Mouse (Mus musculus) midbrain, embryonic 12.5 days (tissue): ENCODE measurements at regions not wholly inside any gene's neighbourhood (a gene's known extent, or its start where the extent isn't known, plus 50 kb on each side); places are given as distances from the start of the nearest gene placed in this dataset.

ENCODE experiments used
- ATAC-seq: fragments of 200-750 bp; cut with Nextera tagmentation; 2 replicates; pipeline ENCODE4 v1.8.0; 2017; ENCODE audit warnings: low read depth, moderate TSS enrichment, moderate library complexity; ENCODE audit not compliant: low FRiP score
- H3K27ac ChIP-seq: fragments of 300-500 bp; sonication (generic); replicated peaks from 2 replicates; pipeline ENCODE4 v1.5.1; 2016; ENCODE audit warnings: mild to moderate bottlenecking
- H3K27me3 ChIP-seq: fragments of 300-500 bp; sonication (generic); 2 replicates; pipeline ENCODE4 v1.6.1; 2016; ENCODE audit warnings: mild to moderate bottlenecking
- H3K36me3 ChIP-seq: fragments of 300-500 bp; sonication (generic); 2 replicates; pipeline ENCODE4 v1.6.1; 2016
- H3K4me1 ChIP-seq: fragments of 300-500 bp; sonication (generic); 2 replicates; pipeline ENCODE4 v1.6.1; 2016
- H3K4me2 ChIP-seq: fragments of 300-500 bp; sonication (generic); replicated peaks from 2 replicates; pipeline ENCODE4 v1.6.1; 2016; ENCODE audit warnings: mild to moderate bottlenecking, moderate library complexity
- H3K4me3 ChIP-seq: fragments of 300-500 bp; sonication (generic); 2 replicates; pipeline ENCODE4 v1.5.1; 2016; ENCODE audit warnings: mild to moderate bottlenecking
- H3K9ac ChIP-seq: fragments of 300-500 bp; sonication (generic); replicated peaks from 2 replicates; pipeline ENCODE4 v1.6.1; 2016; ENCODE audit warnings: mild to moderate bottlenecking, moderate library complexity
- H3K9me3 ChIP-seq: fragments of 300-500 bp; sonication (generic); 2 replicates; pipeline ENCODE4 v1.6.1; 2016; ENCODE audit warnings: mild to moderate bottlenecking
- WGBS: fragments of 180-500 bp; shearing (Covaris S2); methylation state at CpG from one replicate; pipeline ENCODE4 v1.1.7; 2016; 5-methylcytosine and 5-hydroxymethylcytosine counted together

GRCm38 (mm10) chr14:25064190-25064947, 394.6 kb upstream of the Zmiz1 start:
- peaks cover 51% of the 10 kb centered on the region for H3K4me1 ChIP-seq
- WGBS = 50% methylated on average over 8 of the region's 8 CpGs
- 0 out of 2 replicates have a peak overlapping the region, but pooled peaks have one; percentile 0 for H3K9ac ChIP-seq

DNA sequence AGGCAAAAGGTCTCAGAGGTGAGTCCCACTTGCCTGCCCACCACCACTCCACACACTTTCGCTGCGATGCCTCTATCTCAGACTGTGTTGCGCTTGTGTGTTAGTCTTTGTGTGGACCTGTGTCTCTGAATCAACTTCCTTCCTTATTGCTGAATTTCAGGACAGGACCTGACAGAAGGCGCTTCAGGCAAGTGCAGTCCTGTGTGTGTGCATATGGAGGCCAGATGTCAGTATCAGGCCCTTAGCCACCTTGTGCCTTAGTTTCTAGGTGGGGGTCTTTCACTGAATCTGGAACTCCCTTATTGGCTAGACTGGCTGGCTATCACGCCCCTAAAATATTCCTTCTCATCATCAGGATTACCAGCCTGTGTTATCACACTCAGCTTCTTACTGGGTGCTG, 391.6 kb upstream of the Zmiz1 start:
- Histone ChIP-seq H3K4me1 (peaks cover 48% of the 10 kb centered on the region), H3K9me3 (no peaks in the 10 kb centered on the region), H3K27me3 (peaks cover 31% of the 10 kb centered on the region), H3K27ac (no peak overlapping the region), H3K36me3 (no peaks in the 10 kb centered on the region), H3K9ac (no peak overlapping the region), H3K4me2 (no peak overlapping the region), H3K4me3 (no peak overlapping the region)
- no peak for ATAC-seq
- WGBS = 90% methylated on average over 5 of the region's 5 CpGs

More at GRCm38 (mm10) chr14:25064190-25064947, 394.6 kb upstream of the Zmiz1 start:
- H3K27me3 ChIP-seq = peaks cover 26% of the 10 kb centered on the region
- no peaks in the 10 kb centered on the region for H3K36me3 ChIP-seq
- H3K9me3 ChIP-seq = no peaks in the 10 kb centered on the region
- no peak overlapping the region for H3K4me2 ChIP-seq
- H3K27ac ChIP-seq = no peak overlapping the region
- no peak overlapping the region for H3K4me3 ChIP-seq
- ATAC-seq = no peak

GRCm38 (mm10) chr14:25068430-25068829, 390.6 kb upstream of the Zmiz1 start:
- whole genome bisulfite sequencing = 56% methylated on average over 8 of the region's 8 CpGs
- H3K36me3 ChIP-seq = no peaks in the 10 kb centered on the region
- no peak for ATAC-seq
- 0 out of 2 replicates have a peak overlapping the region, but pooled peaks have one; percentile 6 for H3K27ac ChIP-seq
- H3K4me1 ChIP-seq = peaks cover 50% of the 10 kb centered on the region
- no peaks in the 10 kb centered on the region for H3K9me3 ChIP-seq
- no peak overlapping the region for H3K4me2 ChIP-seq
- H3K27me3 ChIP-seq = peaks cover 30% of the 10 kb centered on the region
- no peak overlapping the region for H3K9ac ChIP-seq
- no peak overlapping the region for H3K4me3 ChIP-seq

DNA sequence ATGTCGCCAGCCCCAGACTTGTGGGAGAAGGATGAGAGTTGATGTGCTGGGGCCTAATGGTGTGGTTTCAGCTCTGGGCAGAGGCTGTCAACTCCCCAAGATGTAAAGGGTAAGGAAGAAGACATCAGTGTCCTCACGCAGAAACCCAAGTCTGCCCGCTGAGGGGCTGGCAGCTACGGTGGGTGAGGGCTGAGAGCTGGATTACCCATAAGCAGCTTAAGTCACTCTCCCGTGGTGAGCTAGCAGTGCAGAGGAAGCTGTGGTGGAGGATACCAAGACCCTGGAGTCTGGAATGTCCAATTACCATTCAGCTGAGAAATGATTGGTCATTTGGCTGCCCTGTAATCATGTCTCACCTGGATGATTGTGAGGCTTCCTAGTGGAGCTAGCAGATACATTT, 385.8 kb upstream of the Zmiz1 start:
- H3K27me3 ChIP-seq = peaks cover 10% of the 10 kb centered on the region; the same call in 1 of the 2 replicates
- peaks cover 24% of the 10 kb centered on the region for H3K4me1 ChIP-seq
- no peak overlapping the region for H3K9ac ChIP-seq
- H3K36me3 ChIP-seq = no peaks in the 10 kb centered on the region
- H3K9me3 ChIP-seq = no peaks in the 10 kb centered on the region
- 0 out of 2 replicates have a peak overlapping the region, but pooled peaks have one; percentile 11 for H3K27ac ChIP-seq
- no peak overlapping the region for H3K4me2 ChIP-seq
- ATAC-seq = no peak
- 17% methylated on average over 5 of the region's 5 CpGs for WGBS
- no peak overlapping the region for H3K4me3 ChIP-seq

DNA sequence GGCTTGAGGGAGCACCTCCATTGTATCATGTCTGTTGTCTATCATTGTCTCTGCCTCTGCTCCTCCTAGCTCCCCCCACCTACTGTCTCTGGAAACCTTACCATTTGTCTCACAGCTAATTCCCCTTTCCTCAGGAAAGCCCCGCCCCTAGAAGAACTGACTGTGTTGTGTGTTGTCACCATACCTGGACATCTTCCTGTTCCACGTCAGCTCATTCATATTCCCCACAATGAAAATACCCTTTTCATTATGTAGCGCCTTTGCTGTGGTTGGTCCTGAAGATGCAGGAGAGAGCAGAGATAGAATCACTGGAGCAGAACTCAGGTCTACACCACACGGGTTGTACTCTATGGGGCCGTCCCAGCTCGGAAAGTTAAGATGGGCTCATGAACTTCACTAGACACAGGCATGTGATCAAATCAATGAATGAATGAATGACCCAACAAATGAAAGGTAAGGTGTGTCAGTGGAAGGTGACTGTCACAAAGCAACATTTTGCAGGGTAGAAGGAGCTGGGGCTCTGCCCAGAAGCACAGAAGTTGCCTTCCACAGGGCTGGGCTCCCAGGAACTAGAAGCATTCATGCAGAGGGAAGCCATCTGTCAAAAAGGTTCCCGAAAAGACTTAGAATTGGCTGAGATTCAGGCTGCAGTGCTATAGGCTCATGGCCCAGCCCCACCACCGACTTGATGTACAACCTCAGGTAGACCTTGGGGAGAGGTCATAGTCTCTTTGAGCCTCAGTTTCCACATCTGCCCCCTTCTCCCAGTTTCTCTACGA, 384.8 kb upstream of the Zmiz1 start:
- Histone ChIP-seq H3K9ac (no peak overlapping the region), H3K9me3 (no peaks in the 10 kb centered on the region), H3K27ac (no peak overlapping the region), H3K36me3 (no peaks in the 10 kb centered on the region), H3K4me3 (no peak overlapping the region), H3K4me1 (peaks cover 17% of the 10 kb centered on the region; the same call in 1 of the 2 replicates), H3K27me3 (peaks cover 10% of the 10 kb centered on the region; the same call in 1 of the 2 replicates), H3K4me2 (no peak overlapping the region)
- WGBS = 87% methylated on average over 9 of the region's 9 CpGs
- ATAC-seq = no peak

GRCm38 (mm10) chr14:25074891-25075290, 384.1 kb upstream of the Zmiz1 start:
- peaks cover 17% of the 10 kb centered on the region; the same call in 1 of the 2 replicates for H3K4me1 ChIP-seq
- H3K4me3 ChIP-seq = no peak overlapping the region
- H3K27ac ChIP-seq = no peak overlapping the region
- no peaks in the 10 kb centered on the region for H3K36me3 ChIP-seq
- no peak overlapping the region for H3K9ac ChIP-seq
- H3K4me2 ChIP-seq = no peak overlapping the region
- peaks cover 10% of the 10 kb centered on the region; the same call in 1 of the 2 replicates for H3K27me3 ChIP-seq
- no peaks in the 10 kb centered on the region for H3K9me3 ChIP-seq
- no peak for ATAC-seq
- WGBS = 81% methylated on average over 5 of the region's 5 CpGs

- H3K9ac ChIP-seq = no peak overlapping the region
- no peaks in the 10 kb centered on the region for H3K36me3 ChIP-seq
- H3K9me3 ChIP-seq = no peaks in the 10 kb centered on the region
- no peak overlapping the region for H3K4me3 ChIP-seq
- H3K27me3 ChIP-seq = no peaks in the 10 kb centered on the region
- H3K4me1 ChIP-seq = no peaks in the 10 kb centered on the region
- 84% methylated on average over 3 of the region's 3 CpGs for WGBS
- no peak for ATAC-seq
- no peak overlapping the region for H3K4me2 ChIP-seq
- no peak overlapping the region for H3K27ac ChIP-seq
These were observed 378.6 kb upstream of the Zmiz1 start for GRCm38 (mm10) chr14:25080431-25080830.

GRCm38 (mm10) chr14:25083847-25084246, 375.1 kb upstream of the Zmiz1 start:
- Histone ChIP-seq H3K36me3 (no peaks in the 10 kb centered on the region), H3K27ac (no peak overlapping the region), H3K4me3 (no peak overlapping the region), H3K9ac (no peak overlapping the region), H3K27me3 (no peaks in the 10 kb centered on the region), H3K9me3 (no peaks in the 10 kb centered on the region), H3K4me1 (no peaks in the 10 kb centered on the region), H3K4me2 (no peak overlapping the region)
- no peak for ATAC-seq
- 84% methylated on average over 4 of the region's 4 CpGs for whole genome bisulfite sequencing

DNA sequence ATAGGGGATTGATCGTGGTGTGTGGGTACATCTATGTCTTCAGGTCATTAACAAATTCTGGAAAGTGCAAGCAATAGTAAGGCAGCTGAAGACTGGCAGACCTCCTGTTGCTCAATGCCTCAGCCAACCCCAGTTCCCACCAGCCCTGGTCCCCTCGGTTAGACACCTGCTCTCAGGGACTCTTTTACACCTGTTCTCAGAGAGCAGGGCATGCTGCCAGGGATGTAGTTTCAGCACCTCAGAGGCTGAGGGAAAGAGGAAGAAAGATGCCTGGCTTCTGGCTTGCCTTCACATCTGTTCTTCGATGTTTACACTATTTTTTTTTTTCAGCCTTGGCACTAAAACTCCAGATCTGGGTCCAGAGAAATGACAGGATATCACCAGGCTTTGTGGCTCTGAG, 362.2 kb upstream of the Zmiz1 start:
- H3K4me2 ChIP-seq = no peak overlapping the region
- H3K36me3 ChIP-seq = no peaks in the 10 kb centered on the region
- no peaks in the 10 kb centered on the region for H3K4me1 ChIP-seq
- no peak overlapping the region for H3K9ac ChIP-seq
- no peak overlapping the region for H3K27ac ChIP-seq
- H3K9me3 ChIP-seq = peaks cover 10% of the 10 kb centered on the region; the same call in 1 of the 2 replicates
- ATAC-seq = no peak
- WGBS = 80% methylated on average over 3 of the region's 3 CpGs
- no peaks in the 10 kb centered on the region for H3K27me3 ChIP-seq
- no peak overlapping the region for H3K4me3 ChIP-seq

DNA sequence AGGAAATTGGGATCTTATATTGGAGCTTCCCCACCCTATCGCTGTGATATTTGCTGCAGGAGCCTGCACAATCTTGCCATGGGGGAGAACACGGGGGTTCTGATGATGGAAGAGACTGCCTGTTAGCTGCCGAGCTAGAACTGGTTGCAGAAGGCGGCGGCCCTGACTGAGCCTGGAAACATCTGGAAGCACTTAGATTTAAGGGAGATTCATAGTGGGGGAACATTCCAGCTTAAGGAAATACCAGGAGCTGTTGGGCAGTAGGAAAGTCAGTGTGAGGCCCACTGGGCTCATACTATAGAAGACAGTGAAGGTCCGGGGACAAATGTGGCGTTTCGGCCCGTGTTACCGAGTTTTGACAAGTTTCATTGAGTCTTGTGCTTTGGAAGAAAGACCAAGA, 353.6 kb upstream of the Zmiz1 start:
- no peak for ATAC-seq
- Histone ChIP-seq H3K4me3 (no peak overlapping the region), H3K27ac (no peak overlapping the region), H3K4me1 (peaks cover 33% of the 10 kb centered on the region), H3K4me2 (no peak overlapping the region), H3K9me3 (no peaks in the 10 kb centered on the region), H3K9ac (no peak overlapping the region), H3K36me3 (no peaks in the 10 kb centered on the region), H3K27me3 (no peaks in the 10 kb centered on the region)
- WGBS = 91% methylated on average over 10 of the region's 10 CpGs

- Histone ChIP-seq H3K4me2 (no peak overlapping the region), H3K4me1 (peaks cover 40% of the 10 kb centered on the region), H3K27me3 (no peaks in the 10 kb centered on the region), H3K9ac (no peak overlapping the region), H3K36me3 (no peaks in the 10 kb centered on the region), H3K4me3 (no peak overlapping the region), H3K9me3 (no peaks in the 10 kb centered on the region), H3K27ac (no peak overlapping the region)
- ATAC-seq = no peak
- WGBS = 97% methylated on average over 2 of the region's 2 CpGs
These were observed 352.5 kb upstream of the Zmiz1 start for GRCm38 (mm10) chr14:25106451-25106850.

DNA sequence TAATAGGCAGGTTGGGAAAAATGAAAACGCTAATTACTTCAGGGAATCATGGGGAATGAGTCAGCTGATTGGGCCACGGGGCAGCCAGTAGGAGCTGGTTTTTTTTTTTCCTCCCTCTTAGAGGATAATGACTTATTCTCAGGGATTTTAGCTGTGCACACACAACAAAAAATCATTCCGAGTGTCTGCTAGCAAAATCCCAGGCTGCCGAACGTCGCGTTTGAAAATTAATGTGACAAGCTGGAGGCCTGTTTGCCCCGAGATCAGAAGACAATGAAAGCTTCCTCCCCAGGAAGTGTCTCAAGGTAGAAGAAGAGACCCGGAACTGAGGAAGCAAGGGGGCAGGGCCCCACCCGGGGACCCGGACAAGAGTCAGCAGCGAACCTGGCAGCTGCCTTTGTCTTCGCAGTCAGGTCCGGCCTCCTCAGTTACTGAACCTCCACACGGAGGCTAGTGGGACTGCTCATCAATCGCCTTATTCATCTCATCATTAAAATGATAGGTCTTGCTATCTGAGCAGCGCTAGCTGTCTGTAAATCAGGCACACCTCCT, 350.8 kb upstream of the Zmiz1 start:
- Histone ChIP-seq H3K4me1 (peaks cover 40% of the 10 kb centered on the region), H3K4me3 (peak overlapping the region; percentile 22; the same call in 1 of the 2 replicates), H3K4me2 (peak overlapping the region; percentile 48), H3K9me3 (no peaks in the 10 kb centered on the region), H3K36me3 (no peaks in the 10 kb centered on the region), H3K27me3 (no peaks in the 10 kb centered on the region), H3K9ac (peak overlapping the region; percentile 63), H3K27ac (peak overlapping the region; percentile 99)
- WGBS = 5% methylated on average over 17 of the region's 17 CpGs
- ATAC-seq = peak; percentile 57
